Mouse (Mus musculus) CH12.LX (cell line): ENCODE results near the gene St7.

Source experiments
- CHD2 ChIP-seq: IDR thresholded peaks from 2 replicates; pipeline ENCODE4 v1.6.1; 2011; ENCODE audit warnings: low read length, improper control_type of control experiment
- CTCF ChIP-seq, 2 experiments: IDR thresholded peaks in 1 of 2; conservative IDR thresholded peaks in 1 of 2; 2 replicates each; pipeline ENCODE4 v1.5.1; 2011 to 2012; ENCODE audit warnings: low read depth in 2 of 2, low read length in 2 of 2, improper control_type of control experiment in 1 of 2, inconsistent platforms in 1 of 2, mild to moderate bottlenecking in 1 of 2, moderate library complexity in 1 of 2
- E2F4 ChIP-seq: IDR thresholded peaks from 2 replicates; pipeline ENCODE4 v1.6.1; 2011; ENCODE audit warnings: low read depth, low read length, improper control_type of control experiment; ENCODE audit not compliant: insufficient replicate concordance
- ELF1 ChIP-seq: IDR thresholded peaks from 2 replicates; pipeline ENCODE4 v1.6.1; 2014; ENCODE audit warnings: low read depth, mild to moderate bottlenecking, inconsistent platforms, low read length, improper control_type of control experiment
- KAT2A ChIP-seq: IDR thresholded peaks from 2 replicates; pipeline ENCODE4 v1.6.1; 2012; ENCODE audit warnings: low read length, improper control_type of control experiment, inconsistent platforms; ENCODE audit not compliant: insufficient replicate concordance
- MAX ChIP-seq: IDR thresholded peaks from 2 replicates; pipeline ENCODE4 v1.6.1; 2011; ENCODE audit warnings: low read length, improper control_type of control experiment
- MXI1 ChIP-seq: IDR thresholded peaks from 2 replicates; pipeline ENCODE4 v1.6.1; 2011; ENCODE audit warnings: mild to moderate bottlenecking, low read depth, low read length, improper control_type of control experiment
- MYC ChIP-seq: IDR thresholded peaks from 2 replicates; pipeline ENCODE4 v1.6.1; 2011; ENCODE audit warnings: low read depth, mild to moderate bottlenecking, improper control_type of control experiment, low read length
- POLR2A ChIP-seq: IDR thresholded peaks from 2 replicates; pipeline ENCODE4 v1.6.1; 2011; ENCODE audit warnings: low read depth, mild to moderate bottlenecking, improper control_type of control experiment, low read length
- SIN3A ChIP-seq: IDR thresholded peaks from 2 replicates; pipeline ENCODE4 v1.6.1; 2012; ENCODE audit warnings: low read length, improper control_type of control experiment, inconsistent platforms
- TCF12 ChIP-seq: IDR thresholded peaks from 2 replicates; pipeline ENCODE4 v1.6.1; 2014; ENCODE audit warnings: low read depth, mild to moderate bottlenecking, inconsistent platforms, low read length, improper control_type of control experiment
- USF1 ChIP-seq: IDR thresholded peaks from 2 replicates; pipeline ENCODE4 v1.6.1; 2014; ENCODE audit warnings: low read depth, mild to moderate bottlenecking, inconsistent platforms, low read length, improper control_type of control experiment
- ZKSCAN1 ChIP-seq: IDR thresholded peaks from 2 replicates; pipeline ENCODE4 v1.6.1; 2012; ENCODE audit warnings: low read depth, inconsistent platforms, low read length, improper control_type of control experiment, borderline replicate concordance

GRCm38 (mm10) chr6:17783511-17783910, 90.8 kb downstream of the St7 start:
- TF ChIP-seq MAX = no peak
- no peak for TF ChIP-seq ELF1
- TF ChIP-seq POLR2A = no peak
- TF ChIP-seq CTCF (conservative IDR thresholded peaks at IDR 0.05 in 1 of 2, IDR thresholded peaks at IDR 0.05 in 1 of 2; ENCODE audit: low read depth in 2 of 2, low read length in 2 of 2) = no peak
- no peak for TF ChIP-seq MYC
- no peak for TF ChIP-seq USF1
- TF ChIP-seq E2F4 = no peak
- no peak for TF ChIP-seq KAT2A
- no peak for TF ChIP-seq MXI1
- no peak for TF ChIP-seq ZKSCAN1
- TF ChIP-seq SIN3A = no peak
- no peak for TF ChIP-seq TCF12
- no peak for TF ChIP-seq CHD2
